Mouse (Mus musculus): ENCODE measurements around the gene Trim37. TPM values are rescaled to one million over a fixed set of nuclear protein-coding genes. Genes with fewer than 3 reads are reported as not detected.

The Trim37 gene
- 100 to 1,000 TPM; 176 to 183 TPM for total RNA-seq (2021)
- long read RNA-seq, experiment 1, full-length matches to known transcripts: 103 of 163 reads
- long read RNA-seq, experiment 1, partial matches to known transcripts: 21 of 163 reads
- long read RNA-seq, experiment 1, other reads (novel, unspliced or antisense): 39 of 163 reads
- long read RNA-seq, experiment 2, full-length matches to known transcripts: 180 of 254 reads
- long read RNA-seq, experiment 2, partial matches to known transcripts: 20 of 254 reads
- long read RNA-seq, experiment 2, other reads (novel, unspliced or antisense): 54 of 254 reads

DNA sequence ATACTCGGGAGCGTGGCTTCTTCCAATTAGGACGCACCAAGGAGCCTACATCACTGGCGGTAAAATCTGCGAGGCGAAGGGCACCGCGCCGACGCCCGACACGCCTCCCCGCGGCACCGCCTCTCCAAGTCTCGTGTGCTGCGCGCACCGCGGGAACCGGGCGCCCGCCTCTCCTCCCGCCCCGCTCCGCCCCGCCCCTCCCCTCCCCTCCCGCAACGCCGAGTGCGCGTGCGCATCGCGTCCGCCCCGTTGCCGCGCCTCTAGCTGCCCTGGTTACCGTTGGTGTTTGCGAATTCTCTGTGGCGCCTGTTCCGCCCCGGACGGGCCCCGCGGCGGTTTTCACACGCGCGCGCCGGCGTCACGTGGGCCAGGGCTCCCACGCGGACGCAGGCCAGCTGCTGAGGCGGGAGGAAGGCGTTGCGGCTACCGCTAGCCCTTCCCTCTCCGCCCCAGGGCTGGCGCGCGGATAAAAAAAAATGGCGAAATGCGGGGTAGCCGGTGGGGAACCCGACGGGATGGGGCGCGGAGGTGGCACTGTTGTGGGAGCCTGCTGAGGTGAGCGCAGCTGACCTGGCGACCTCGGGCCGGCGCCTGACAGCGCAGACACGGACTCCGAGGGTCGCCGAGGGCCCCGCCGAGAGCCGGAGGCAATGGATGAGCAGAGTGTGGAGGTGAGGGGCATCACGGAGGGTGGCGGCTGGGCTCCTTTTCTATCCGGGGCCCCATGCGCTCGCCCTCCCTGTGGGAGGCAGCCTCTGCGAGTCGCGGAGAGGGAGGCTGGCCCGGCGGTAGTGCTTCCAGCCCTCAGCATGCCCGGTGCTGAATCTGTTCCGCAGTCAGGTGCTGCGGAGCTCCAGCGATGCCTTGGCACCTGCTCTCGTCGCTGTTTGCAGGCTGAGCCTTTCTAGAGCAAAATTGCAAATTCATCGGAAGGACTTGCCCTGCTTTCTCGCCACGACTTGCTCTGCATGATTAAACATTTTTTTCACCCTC, at the start of gene Trim37:
Gene Trim37, plus strand, starts transcription at position 254 of the 993 bp plus-strand sequence.
- DNase-seq (ENCODE audit: low spot score in 2 of 2): peak; percentile 90 to 93
- peak within 1 kb of the TSS; percentile 93 for H3K4me3 ChIP-seq
- peak within 1 kb of the TSS; percentile 97 for H3K27ac ChIP-seq
- peak; percentile 10; the same call in 1 of the 2 replicates for TF ChIP-seq CTCF (conservative IDR thresholded peaks at IDR 0.05)

DNA sequence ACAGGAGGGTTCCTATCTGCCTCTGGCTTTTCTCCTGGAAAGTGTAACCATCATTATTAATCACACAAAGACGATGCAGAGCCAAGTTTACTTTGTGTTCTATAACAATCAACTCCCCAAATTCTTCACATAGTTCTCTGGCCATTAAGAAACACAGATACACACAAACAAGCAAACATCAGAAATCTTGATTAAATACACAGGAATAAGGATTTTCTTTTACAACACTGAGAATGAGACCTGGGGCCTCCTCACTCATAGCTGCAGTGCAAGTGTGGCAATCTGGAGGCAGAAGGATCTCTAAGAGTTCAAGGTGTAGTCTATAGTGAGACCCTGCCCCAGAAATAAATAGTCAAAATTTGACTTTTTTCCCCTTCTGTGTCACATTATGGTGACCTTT, 43.2 kb upstream of the Trim37 start:
- no peak for TF ChIP-seq CTCF (conservative IDR thresholded peaks at IDR 0.05)
- H3K27ac ChIP-seq: no peak overlapping the region
- H3K4me3 ChIP-seq: no peak overlapping the region
- DNase-seq (ENCODE audit: low spot score in 2 of 2): no peak

DNA sequence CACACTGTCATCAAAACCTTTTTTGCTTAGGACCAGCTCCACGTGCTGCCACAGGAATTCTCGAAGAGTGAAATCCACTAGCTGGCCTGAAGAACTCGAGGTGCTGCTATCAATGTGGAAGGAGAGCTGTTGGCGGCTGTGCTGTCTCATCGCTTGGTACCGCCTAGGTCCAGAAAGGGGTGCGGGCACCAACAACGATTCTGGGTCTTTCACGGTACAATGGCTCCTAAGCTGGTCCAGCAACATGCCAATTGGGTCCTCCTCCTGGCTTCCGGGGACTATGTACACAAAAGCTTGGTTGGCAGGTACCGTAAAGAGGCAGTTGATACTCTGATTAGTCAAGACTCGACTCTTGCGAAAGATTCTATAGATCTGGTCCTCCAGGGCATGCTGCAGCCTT, 41.4 kb upstream of the Trim37 start:
- H3K4me3 ChIP-seq: peak overlapping the region; percentile 79
- H3K27ac ChIP-seq: no peak overlapping the region
- no peak for DNase-seq (ENCODE audit: low spot score in 2 of 2)
- no peak for TF ChIP-seq CTCF (conservative IDR thresholded peaks at IDR 0.05)

DNA sequence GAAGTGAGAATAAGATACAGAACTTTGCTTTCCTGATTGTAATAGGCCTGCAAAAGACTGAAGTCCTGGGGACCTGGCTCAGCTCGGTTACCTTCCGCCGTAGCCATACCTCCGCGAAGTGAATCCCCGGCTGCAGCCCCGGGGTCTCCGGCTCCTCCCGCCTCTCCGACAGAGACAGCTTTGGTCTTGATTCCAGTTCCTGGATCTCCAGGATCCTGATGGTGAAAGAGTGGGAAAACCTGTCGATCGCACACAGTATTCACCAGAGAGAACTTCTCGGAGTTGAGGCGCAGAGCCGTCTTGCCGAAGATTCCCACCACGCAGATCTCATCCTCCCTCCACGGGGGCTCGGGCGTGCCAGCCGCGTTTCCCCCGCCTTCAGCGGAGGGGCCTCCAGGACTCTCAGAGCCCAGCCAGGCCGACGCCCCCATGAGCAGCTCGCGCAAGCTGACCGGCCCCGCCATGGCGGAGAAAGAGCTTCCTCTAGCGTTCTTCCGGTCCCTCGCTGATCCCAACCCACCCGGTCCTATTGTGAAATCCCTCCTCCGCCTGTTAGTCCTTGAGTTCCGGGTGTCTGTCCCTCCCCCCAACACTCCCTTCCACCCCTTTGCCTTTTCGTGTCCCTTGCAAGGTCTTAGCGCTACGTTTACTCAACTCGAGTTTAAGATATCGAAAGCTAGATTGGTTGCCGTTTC, 40.4 kb upstream of the Trim37 start, which contains the start of gene Smg8:
Gene Smg8, minus strand, starts transcription at position 485 of the 695 bp plus-strand sequence.
- H3K27ac ChIP-seq: peak within 1 kb of the TSS; percentile 85
- peak; percentile 79 to 80 for DNase-seq (ENCODE audit: low spot score in 2 of 2)
- peak within 1 kb of the TSS; percentile 79 for H3K4me3 ChIP-seq
- no peak for TF ChIP-seq CTCF (conservative IDR thresholded peaks at IDR 0.05)

DNA sequence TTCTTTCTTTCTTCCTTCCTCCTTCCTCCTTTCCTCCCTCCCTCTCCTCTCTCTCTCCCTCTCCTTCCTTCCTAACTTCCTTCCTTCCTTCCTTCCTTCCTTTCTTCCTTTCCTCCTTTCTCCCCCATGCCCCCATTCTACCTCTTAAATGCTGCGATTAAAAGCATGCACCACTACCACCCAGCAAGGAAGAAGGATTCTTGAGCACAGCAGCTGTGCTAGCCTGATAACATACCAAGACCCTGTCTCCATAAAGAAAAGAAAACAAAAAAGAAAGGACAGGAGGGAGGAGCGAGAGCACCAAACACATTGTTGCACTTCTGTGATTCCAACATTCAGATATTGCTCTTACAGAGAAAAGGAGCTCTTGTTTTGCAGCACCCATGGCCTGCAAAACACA, 39.7 kb upstream of the Trim37 start:
- TF ChIP-seq CTCF (conservative IDR thresholded peaks at IDR 0.05): no peak
- peak overlapping the region; percentile 79 for H3K4me3 ChIP-seq
- H3K27ac ChIP-seq: peak overlapping the region; percentile 85; the same call in 1 of the 2 replicates
- no peak for DNase-seq (ENCODE audit: low spot score in 2 of 2)

DNA sequence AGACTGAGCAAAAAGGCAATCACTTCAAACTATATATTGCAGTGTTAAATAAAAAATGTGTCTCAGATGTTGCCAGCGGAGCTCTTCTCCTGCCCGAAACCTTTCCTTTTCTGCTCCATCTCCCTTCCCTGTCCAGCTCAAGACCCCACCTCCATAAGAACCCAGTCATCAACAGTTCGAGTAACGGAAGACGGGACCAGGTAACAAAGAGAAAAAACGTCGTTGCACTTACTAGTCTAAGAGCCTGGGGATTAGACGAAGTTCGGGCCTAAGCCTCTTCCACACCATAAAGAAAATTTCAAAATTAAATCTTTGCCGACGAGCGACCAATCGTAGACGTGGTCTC, 18.5 kb upstream of the Trim37 start, which contains the start of gene Prr11:
Gene Prr11, minus strand, starts transcription at position 300 of the 346 bp plus-strand sequence.
- no peak for DNase-seq (ENCODE audit: low spot score in 2 of 2)
- peak within 1 kb of the TSS; percentile 93 for H3K27ac ChIP-seq
- H3K4me3 ChIP-seq: peak within 1 kb of the TSS; percentile 88
- no peak for TF ChIP-seq CTCF (conservative IDR thresholded peaks at IDR 0.05)

DNA sequence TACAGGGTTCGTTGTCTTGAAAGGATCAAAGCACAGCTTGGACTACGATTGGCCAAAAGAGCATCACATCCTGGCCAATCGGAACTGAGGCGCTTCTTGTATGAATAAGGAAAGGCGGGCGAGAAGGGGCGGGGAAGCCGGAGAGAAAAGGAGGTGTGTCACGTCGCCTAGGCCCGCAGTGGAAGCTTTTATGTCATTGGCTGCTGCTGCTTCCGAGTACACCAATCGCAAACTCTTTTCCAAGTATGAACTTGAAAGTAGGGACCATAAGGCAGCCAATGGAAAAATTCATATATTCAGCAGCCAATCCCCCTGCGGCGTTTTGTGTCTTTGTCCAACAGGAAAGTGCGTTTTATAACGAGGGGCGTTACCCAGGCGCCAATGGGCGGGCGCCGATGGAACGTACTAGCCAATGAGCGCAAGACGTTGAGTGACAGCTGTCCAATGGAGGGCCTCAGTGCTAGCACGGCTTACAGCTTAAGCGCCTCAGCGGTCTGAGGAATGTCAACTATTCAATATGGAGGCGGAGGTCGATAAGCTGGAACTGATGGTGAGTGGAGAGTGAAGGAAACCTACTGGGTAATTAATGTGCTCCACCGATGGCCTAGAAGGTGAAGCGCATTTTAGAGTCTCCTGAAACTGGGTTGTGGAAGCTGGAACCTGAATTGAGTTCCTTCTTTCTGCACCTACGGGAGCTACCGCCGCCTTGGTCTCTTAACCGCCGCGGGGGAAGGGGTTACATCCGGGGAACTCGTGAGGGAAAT, 17.9 kb upstream of the Trim37 start, which contains the start of gene Ska2:
Gene Ska2, plus strand, starts transcription at position 480 of the 764 bp plus-strand sequence.
- H3K27ac ChIP-seq: peak within 1 kb of the TSS; percentile 93

DNA sequence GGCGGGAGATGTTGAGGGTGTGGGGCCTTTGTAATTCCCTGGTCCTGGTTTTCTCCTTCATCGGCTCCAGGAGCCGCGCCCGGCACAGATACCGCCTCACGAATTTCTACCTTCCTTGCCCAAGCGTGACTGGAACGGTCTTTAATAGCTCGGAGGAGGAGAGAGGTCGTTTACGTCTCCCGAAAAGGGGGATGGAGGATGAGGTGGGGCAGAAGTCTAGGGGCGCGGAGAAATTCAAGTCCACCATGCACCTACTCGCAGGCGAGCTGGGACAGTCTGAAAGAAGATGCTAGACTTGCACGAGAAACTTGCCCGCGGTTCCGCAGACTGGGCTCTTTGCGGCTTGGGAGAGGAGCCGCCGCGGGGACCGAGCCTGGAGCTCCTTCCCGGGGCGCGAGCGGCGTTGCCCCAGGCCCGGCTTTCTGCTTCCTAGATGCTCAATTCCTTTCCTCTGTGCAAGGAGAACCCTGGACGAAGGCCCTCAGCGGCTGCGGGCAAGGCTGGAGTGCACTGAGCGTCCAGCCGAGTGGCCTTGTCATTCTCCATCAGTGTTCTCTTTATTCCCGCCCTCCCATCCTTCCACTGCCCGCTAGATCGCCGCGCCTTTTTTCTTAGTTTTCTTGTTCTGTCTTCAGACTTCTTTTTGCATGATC, 17.2 kb upstream of the Trim37 start:
- no peak for DNase-seq (ENCODE audit: low spot score in 2 of 2)
- no peak for TF ChIP-seq CTCF (conservative IDR thresholded peaks at IDR 0.05)
- peak overlapping the region; percentile 88 for H3K4me3 ChIP-seq
- peak overlapping the region; percentile 93 for H3K27ac ChIP-seq

More for the DNA sequence above, 17.9 kb upstream of the Trim37 start, which contains the start of gene Ska2:
- TF ChIP-seq CTCF (conservative IDR thresholded peaks at IDR 0.05): no peak; the same call in 1 of the 2 replicates
- peak within 1 kb of the TSS; percentile 88 for H3K4me3 ChIP-seq
- DNase-seq (ENCODE audit: low spot score in 2 of 2): peak; percentile 94 to 99

DNA sequence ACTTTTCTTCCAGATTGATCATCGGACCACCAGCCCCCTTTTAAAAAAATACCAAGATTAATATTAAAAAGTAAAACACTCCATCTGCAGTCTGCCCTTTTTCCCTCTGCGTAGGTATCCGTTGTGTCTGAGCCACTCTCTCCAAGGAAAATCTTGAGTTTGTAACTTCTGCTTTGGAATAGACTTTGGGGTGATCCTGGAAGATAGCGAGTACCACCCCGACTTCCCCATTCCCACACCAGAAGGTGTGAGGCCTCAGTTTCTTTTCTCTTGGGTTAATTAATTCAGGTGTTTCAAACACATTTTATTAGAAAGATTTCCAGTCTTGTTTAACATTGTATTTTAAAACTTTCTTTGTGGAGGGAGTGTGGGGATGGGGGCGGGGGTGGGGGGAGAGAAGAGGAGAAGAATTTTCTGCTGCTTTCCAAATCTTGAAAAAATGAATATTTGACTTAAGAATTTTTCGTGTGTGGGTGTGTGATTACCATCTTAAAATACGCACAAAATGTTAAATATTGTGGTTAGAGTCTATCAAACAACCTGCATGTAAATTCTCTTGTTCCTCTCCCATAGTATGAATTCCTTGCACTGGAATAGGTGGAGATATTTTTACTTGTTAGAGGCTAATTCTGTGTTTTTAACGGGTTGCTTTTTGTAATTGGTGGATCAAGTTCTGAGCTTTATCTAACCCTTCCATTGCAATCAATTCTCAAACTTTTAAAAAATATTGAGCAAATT, 16.5 kb upstream of the Trim37 start:
- no peak for TF ChIP-seq CTCF (conservative IDR thresholded peaks at IDR 0.05)
- no peak for DNase-seq (ENCODE audit: low spot score in 2 of 2)
- Histone ChIP-seq H3K4me3 (peak overlapping the region; percentile 88), H3K27ac (peak overlapping the region; percentile 93)

DNA sequence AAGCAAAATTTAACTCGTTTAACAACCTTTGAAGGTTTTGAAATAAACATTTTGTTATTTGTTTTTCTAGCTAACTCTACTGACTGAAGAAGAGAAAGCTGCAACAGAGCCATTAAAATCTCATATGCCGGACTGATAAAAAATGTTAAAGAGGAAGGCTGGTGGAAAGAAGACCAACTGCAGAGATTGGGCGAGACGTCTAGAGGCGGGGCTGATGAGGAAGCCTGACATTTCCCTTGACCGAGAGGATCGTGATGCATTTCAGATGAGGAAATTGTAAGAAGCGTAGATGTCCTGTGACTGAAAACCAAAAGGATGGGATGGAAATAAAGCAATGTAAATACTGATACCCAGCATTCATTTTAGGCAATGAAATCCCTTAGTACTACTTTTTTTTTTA, 5.0 kb upstream of the Trim37 start:
- H3K27ac ChIP-seq: no peak overlapping the region
- no peak for TF ChIP-seq CTCF (conservative IDR thresholded peaks at IDR 0.05)
- no peak for DNase-seq (ENCODE audit: low spot score in 2 of 2)
- H3K4me3 ChIP-seq: no peak overlapping the region

DNA sequence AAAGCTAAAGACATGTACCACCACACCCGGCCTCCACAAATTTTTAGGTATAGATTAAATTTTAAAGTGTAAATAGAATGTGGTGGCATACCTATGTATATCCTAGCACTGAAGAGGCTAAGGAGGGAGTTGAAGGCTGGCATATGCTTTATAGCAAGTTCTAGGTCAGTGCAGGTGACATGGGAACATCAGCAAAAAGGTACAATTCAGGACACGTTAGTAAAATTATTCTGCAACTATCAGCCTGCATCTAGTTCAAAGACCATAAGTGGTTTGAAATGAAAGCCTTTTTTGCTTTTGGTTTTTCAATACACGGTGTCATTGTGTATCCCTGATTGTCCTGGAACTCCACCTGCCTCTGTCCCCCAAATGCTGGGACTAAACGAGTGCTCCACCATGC, 1.3 kb upstream of the Trim37 start:
- no peak overlapping the region for H3K4me3 ChIP-seq
- H3K27ac ChIP-seq: no peak overlapping the region
- DNase-seq (ENCODE audit: low spot score in 2 of 2): no peak
- TF ChIP-seq CTCF (conservative IDR thresholded peaks at IDR 0.05): no peak

Data from layer of hippocampus, adult 2 months (tissue).